Mouse (Mus musculus): ENCODE measurements around the gene Cdkal1.

Gene Cdkal1

DNA sequence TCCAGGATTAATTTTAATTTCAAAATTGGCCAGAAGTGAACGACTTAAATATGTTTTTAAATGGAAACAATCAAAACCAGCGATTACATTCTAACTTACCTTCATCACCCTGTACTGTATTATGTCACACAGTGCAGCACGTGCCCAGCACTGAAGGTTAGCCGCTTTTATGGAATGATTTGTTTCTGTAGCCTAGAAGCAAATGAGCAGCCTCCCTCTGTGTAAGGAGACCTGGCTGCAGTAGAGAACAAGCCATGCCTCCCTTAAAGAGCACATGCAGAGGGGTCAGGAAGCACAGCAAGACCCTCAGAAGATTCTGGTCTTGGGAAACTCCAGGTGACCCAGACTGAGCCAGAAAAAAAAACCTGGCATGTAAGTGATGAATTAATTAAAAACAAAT is 459.8 kb downstream of the Cdkal1 start:
- no peak for DNase-seq

DNA sequence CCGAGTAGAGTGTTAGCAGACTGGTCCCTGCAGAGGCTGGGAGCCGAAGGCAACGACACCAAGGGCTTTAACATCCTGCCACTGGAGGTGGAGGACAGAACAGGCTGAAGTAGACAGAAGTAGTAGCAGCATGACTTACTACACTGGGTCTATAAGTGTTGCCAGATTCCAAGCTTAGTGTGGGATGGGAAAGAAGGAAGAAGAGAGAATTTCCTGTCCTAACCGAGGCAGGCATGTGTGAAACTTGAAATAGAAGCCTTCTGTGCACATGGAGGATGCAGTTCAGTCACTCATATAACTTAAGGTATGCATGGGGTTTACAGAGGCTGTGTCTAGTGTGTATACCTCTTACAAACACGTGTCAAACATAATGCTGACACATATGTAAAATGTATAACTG is 465.4 kb downstream of the Cdkal1 start:
- DNase-seq = no peak

DNA sequence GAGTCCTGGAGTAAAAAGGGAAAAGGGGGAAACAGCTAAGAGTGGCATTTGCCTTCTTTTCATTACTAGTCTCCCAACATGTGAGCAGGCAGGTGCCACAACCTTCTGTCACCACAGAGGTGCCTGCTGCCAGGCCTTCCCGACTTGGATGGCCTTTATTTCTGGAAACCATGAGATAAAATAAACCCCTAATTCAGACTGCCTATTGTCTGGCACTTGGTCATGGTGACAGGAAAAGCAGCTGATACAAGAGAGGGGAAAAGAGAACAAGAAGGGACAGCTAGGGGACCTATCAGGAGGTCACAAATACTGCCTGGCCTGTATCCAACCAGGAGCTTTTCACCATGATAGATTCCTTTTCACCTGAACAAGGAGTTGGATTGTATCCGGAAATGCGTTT is 466.6 kb downstream of the Cdkal1 start:
- DNase-seq = no peak

DNA sequence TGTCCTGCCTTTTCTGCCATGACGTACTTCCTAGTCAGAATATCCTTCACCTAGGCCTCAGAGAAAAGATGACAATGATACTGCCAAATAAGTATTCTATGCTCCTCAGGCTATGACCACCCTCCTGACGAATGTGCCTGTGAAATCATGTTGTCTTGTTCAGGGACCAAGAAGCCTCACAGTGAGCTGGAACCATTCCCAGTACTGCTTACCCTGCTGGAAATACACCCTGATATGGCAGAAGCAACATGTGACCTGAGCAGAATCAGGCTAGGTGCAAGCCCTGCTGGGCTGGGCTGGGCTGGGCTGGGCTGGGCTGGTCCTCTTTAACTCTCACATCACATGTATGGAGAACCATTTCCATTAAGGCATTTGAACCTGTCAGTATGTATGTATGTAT is 477.9 kb downstream of the Cdkal1 start:
- DNase-seq = no peak

DNA sequence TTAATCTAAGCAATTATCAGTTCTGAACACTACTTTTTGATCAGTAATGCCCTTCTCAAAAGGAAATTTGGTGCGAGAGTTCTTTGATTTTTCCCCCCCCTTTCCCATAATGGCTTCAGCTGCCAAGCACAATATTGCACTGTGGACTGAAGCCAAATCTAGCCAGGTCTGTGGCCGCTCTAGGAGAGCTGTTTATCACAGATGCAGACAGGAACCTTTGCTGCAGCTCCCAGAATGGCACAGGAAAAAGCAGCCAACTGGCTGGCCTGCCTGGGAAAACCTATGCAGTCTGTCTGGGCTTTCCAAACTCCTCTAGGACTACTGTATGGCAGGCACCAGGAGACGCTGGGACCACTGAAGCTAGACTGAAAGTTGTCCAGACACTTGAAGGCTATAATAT is 483.6 kb downstream of the Cdkal1 start:
- DNase-seq = no peak

DNA sequence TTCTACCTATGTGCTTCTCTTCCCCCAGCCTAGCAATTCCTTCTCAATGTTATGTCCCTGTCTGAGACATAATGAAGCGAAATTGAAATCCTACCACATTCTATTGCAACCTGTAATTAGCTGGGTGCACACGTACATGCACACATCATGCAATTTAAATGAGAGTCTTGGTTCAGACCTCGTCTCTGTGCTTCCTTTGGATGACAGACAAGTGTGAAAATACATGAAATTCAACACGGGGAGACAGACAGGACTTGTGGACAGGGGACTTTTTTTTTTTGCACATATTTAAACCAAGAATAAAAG is 484.1 kb downstream of the Cdkal1 start:
- DNase-seq = no peak

DNA sequence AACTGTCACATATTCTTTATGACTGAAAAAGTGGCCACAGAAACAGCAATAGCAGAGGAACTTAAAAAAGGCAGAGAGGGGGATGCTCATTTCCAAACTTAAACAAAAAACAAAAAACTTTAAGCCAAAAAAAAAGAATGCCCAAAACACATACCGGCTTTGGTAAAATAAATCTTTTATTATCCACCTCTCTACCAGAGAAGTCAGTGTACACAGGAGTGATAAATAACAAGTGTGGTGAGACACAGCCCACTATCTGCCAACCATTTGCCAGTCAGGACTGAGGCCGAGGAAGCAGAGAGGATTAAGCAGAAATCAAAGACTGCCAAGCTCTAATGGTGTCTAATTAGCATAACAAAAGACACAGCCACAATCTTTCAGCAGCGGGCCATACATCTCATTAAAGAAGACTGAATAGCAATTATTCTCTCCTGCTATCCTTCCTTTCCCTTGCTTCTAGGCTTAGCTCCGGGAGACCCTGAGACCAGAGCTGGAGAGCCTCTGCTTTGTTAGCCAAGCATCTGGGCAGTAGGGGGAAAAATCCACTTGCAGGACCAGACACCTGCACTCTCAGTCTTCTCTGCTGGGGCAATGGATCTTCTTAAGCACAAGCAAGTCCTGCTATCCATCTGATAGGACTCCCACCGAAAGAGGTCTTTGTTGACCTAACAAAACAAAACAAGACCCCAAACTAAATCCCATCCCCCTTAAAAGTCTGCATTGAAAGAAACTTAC is 484.6 kb downstream of the Cdkal1 start:
- DNase-seq = no peak

DNA sequence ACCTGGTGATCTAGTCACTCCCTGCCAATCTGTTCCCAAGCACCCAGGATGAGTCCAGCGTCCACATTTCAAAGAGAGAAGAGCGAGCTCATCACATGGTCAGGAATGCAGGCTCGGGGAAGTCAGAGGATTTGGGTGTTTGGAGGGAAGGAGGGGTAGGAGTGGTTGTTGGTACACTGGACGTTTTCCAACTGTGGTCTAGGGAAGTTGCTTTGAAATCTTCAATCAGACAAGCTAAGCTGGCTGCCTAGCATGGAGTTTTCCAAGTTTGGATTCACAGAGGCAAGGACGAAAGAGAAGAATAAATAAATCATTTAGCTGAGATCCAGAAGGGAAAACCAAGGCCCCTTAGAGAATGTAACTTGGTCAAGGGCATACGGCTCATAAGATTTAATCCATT is 486.7 kb downstream of the Cdkal1 start:
- DNase-seq = no peak

DNA sequence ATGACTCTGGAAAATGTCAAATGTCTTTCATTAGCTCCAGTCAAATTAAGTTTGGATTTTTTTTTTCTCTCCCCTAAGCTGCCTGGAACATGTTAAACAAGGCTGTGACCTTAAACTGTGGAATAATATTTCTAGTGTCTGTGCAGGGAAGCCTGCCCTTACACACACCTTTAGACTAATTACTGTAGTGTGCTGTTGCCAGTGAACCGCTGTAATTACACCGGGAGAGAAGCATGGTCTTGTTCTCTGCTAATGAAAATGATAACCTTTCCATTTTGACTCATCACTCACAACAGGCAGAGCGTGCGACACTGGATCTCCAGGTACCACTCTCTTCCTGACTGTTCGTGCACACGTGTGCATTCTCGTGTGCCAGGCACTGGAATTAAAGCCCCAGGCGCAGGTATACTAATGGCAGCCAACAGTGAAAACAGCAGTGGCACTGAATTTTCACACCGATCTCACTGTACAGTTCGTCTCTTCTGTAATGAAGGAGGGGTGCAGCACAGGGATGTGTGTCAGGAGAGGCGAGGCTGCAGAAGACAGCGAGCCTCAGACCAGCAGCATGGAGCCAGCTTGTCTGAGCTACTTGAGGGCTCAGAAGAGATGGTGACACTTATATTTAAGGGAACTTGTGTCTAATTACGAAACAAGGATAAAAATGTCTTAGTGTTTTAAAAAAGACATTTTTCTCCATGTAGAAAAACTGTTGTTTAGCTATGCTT is 490.4 kb downstream of the Cdkal1 start:
- no peak for DNase-seq

DNA sequence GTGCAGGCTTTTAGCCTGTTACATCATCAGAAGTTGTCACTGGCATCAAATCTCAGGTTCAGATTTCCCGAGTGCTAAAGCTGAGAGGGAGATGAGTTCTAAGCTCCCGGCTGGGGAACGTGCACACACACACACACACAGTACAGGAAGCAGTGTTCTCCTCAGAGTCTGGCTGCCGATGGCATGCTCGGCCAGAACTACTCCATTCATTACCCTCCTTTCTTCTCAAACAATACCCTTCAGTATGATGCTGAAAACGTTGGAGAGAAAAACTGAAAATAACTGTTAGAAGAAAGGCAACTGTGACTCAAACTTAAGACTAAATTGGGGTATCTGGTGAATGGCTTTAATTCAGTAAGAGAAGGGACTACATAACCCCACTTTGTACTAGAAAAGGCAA is 491.5 kb downstream of the Cdkal1 start:
- no peak for DNase-seq

DNA sequence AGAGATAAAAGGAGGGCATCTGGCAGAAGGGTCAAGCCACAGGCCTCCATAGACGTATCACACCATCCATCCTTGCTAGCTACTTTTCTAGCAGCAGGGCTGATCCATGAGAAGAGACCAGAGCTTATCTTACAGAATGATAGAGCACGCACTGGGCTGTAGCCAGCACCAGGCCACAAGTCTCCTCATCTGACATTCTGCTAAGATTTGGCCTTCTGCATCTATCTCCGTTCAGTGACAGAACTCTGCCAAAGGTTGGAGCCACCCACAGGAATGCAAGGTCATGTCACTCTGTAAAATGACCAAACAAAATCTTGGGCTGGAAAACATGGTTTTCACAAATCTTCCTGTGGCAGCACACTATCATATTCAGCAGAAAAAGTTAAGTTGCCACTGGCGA is 493.6 kb downstream of the Cdkal1 start:
- no peak for DNase-seq

DNA sequence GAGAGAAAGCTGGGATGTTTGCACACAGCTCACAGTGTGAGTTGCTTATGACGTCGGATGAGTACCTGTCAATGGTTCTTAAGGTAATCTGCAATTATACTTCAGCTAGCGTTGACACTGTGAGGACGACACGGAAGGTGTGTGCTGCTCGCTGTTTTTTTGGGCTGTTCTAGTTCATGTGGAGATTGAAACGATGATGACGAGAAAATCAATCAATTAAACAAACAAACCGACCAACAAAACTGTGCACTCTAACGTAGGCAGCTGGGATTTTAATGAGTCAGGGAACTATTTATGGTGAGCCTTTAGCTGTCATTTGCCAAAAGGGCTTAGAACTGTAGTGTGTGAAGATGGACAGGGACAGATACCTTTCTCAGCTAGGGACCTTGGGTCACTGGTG is 494.6 kb downstream of the Cdkal1 start:
- no peak for DNase-seq

DNA sequence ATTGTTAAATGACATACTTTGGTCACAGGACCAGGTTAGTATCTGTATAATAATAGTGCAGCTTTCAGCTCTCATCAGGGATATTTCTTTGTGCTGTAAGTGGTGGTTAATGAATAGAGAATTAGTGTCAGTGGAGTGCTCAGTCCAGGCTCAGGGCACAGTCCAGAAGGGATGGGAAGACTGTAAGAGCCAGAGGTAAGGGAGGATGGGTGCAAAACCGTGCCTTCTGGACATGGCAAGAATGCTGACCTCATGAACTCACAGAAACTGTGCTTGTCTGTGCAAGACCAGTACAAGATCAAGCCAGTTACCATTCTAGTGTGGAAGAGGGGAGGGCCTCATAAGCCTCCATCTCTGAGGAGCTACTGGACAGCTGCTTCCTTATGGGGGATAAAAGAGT is 496.1 kb downstream of the Cdkal1 start:
- DNase-seq = no peak

DNA sequence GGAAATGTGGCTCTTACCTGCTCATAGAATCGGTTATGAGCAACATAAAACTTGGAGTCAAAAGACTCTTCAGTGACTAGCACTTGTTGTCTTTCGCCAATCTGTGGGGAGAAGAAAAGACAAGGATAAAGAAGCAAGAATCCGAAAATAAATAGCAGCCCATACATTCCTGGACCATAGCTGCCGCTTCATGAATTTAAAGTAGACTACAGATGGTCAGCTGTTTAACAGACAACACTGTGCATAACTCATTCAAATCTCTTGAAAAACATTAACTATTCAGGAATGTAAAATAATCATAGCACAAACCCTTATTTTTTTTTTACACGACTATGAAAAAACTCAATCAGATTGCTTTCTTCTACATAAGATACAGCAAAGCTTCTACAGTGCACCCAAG is 498.0 kb downstream of the Cdkal1 start:
- DNase-seq = no peak

DNA sequence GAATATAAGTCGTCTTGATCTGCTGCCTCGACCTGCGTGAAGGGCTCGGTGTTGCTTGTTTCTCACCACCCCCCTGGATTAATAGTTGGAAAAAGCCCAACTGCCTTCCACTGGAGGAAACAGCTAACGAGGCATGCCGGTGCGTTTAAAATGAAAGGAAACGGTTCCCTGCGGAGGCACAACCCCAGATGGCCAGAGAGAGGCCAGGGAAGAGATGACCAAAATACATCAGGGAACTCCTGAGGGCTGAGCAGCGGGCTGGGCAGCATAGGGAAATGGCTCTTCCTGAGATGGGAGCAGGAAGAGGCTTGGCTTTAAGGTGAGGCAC is 499.4 kb downstream of the Cdkal1 start:
- no peak for DNase-seq

DNA sequence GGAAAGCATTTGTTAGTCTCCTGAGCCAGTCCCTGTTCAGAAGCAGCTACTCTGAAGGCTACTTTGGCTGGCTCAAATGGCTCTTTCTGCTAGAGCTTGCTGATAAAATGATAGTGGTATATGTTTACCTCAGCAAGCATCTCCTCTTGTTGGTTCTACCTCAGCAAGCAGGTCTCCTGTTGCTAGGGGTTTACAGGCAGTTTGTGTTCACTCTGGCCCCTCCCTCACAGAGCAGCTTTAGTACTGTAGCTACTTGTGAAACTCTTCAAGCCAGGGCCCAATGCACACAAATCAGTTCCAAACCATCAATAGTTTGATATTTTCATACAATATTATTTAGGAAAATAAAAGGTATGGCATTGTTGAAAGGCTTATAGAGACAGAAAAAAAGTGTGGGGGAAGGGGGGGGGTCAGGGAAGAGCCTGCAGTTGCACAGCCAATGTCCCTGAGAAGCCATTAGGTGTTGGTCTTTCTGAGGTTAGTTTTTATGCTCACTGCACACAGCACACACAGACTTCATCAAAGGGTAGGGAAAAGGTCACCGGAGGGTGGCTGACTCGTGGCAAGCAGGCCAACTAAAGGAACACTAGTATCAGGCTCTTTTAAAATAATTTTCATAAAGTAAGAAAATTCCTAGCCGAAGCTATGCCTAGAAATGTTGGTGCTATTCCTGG is 499.9 kb downstream of the Cdkal1 start:
- DNase-seq = no peak

DNA sequence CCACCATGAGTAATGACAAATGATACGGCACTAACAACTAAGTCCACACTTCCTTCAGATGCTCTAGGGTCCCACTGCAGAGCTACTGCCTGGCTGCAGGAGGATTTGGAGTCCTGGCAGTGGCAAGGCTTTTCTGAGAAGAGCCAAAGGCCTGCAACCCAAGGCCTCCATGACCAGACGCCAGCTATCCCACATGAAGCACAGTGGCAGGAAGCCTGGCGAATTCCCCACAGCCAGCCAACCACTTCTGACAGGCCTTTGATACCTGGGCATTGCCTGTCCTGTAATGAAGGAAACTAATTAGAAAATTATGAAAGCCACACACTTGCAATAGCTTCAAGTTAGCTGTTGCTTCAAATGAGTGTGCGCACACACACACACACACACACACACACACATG is 500.5 kb downstream of the Cdkal1 start:
- DNase-seq = no peak

DNA sequence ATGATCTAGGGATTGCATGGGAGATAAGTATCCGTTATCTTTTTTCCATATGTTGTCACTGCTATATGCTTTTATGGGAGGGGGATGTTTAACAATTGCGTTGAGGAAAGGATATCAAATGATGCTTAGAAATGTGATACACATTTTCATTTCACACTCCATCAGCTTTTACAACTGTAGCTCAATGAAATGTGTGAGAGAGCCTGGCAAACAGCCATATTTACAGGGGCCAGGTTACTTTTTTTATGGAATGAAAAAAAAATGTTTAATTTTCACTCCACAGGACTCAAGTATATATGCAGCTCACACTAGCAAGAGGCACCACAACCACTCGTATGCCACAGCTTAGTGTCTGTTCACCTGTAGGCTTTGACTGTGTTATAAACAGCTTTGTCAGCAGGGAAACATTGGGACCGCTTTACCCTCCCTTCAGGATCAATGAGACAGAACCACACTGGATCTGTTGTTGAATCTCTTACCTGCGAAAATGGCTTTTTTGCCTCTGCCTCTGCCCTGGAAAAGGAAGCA is 501.5 kb downstream of the Cdkal1 start:
- DNase-seq = no peak

DNA sequence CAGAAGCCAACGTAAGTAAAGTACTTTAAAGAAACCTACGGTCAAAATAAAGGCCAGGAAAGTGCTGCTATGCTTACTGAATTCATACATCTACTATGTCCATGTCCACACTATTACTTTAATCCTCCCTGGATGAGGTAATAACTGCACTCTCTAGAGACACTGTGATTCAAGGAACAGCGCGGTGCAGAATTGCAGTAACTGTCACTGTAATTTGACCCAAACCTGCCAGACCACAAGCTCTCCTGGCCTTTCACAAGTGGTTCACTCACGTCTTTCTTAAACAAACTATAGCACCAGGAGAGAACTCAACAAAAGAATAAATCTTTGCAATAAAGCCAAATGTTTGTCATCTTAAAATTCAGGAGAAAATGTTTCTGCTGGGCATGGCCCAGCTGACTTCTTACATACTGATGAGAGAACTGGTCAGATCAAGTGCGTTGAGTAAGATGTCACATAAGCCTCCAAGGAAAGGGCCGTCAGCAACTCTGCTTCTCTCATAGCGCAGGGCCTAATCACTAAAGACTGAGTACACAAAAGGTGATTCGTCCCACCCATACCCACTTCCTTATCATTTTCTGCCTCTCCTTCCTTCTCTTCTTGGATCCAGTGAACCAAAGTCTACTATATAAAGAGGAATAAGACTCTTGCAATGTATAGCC is 504.3 kb downstream of the Cdkal1 start:
- no peak for DNase-seq

DNA sequence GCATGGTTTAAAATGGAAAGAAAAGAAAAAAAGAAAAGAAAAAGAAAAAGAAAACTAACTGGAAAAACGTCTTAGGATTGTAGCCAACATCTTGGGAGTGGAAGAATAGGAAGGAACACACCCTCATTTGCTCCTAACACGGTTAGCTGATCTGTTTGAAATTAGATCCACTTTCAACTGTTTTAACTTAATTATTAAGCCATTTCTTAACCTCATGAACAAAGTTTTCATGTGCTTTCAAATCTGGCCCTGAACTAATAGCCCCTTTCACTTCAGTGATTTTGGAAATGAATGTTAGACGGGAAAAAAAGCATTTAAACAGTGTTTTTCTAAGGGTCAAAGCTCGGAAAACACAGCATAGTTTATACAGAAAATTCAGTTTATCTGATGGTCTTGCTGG is 505.5 kb downstream of the Cdkal1 start:
- no peak for DNase-seq

DNA sequence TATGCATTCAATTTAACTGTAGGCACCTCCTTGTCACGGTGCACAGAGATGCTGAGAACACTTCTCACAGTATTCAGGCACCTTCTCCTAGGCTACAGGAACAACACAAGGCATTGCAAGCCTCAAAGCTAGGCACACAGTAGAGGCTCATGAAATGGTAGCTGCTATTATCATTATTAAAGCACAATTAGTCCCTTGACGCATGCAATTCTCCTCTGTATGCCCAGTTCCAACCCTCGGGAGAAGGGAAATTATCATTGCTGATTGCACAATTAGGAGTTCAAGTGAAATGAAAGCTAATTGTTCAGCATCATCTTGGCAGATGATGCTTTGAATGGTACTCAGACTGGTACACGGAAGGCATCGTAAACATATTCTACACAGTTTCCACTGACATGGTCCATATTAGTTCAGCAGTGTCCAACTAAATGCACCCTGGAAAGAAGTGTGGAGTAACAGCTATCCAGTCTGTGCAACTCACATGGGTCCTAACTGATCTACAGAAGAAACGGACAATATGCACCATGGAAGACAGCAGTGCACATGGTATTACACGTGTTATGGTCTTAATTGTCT is 506.0 kb downstream of the Cdkal1 start:
- DNase-seq = no peak

DNA sequence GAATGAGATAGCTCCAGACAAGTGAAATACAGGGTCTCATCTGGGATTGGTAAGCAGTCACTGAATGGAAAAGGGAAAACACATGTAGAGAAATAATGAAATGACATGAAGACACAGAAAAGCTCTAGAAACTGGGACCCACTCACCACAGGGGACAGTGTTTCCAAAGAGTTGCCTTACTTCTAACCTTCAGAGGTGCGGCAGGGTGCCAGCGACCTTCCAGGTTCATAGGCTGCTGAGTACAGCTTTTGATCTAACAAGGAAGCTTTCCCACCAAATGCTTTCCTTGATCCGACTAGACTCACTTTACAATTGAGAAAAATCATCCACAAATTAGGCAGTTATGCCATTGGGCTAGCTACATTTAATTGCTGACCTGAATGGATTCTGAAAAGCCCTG is 507.1 kb downstream of the Cdkal1 start:
- DNase-seq = no peak

DNA sequence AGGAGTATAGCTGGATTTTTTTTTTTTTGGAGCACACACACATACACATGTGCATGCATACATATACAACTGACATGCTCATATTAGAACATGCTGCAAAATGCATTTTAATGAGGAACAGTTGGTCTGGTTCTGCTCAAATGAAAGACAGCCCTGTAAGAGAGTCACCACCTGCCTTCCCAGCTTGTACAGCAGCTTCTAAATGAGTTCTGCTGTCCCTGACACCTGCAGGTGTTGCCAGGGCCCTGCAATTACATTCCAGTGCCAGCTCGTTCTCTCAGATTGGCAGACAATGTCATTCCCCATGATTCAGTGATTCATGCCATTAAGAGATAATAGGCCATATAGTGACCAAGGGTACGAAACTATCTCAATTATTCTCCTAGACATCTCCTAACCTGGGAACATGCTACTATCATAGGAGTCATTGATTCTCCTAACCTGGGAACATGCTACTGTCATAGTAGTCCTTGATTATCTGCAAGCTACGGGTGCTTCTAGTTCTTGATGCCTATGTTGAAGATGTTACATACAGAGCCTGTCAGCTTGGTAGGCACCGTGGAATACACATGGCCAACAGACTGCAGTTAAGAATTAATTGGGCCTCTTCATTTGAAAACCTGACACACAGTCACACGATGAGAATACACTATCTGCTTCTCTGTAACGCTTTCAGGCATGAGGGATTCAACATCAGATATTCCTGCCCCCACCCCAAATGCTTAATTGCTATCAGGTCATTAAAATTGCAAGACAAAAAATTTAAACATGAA is 522.6 kb downstream of the Cdkal1 start:
- no peak for DNase-seq

Data from right cerebral cortex, postnatal 4 days (tissue).